Mouse (Mus musculus) brain, embryonic 14.5 days (tissue): ENCODE measurements around the gene Astn1.

ENCODE experiments used
- CTCF ChIP-seq: fragments of 200-500 bp; IDR thresholded peaks from 2 replicates; pipeline ENCODE4 v1.5.1; 2012; ENCODE audit warnings: inconsistent platforms, mild to moderate bottlenecking, moderate library complexity, borderline replicate concordance; ENCODE audit not compliant: insufficient read depth, insufficient read length; ENCODE audit errors: extremely low read depth
- POLR2A ChIP-seq: fragments of 200-500 bp; IDR thresholded peaks from 2 replicates; pipeline ENCODE4 v1.6.1; 2012; ENCODE audit warnings: mild to moderate bottlenecking, inconsistent platforms, borderline replicate concordance; ENCODE audit not compliant: poor library complexity, insufficient read depth, insufficient read length, severe bottlenecking; ENCODE audit errors: extremely low read depth

DNA sequence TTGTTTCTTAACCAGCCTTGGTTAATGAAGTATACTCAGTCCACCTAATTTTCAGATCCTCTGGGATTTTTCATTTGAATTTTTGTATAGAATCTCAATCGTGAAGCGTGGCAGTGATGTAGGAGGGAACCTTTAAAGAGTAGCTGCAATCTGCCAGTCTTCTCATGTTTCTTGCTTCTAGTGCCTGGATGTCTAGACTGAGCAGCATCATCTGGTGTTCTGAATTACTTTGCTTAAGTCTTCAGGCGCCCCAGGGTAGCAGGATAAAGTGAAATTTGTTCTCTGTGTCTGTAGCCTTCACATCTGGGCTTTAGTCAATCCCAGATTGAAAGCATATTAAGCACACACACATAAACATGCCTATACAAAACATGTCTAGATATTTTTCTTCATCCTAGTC, 21.1 kb downstream of the Astn1 start:
- TF ChIP-seq POLR2A, result no peak
- no peak for TF ChIP-seq CTCF
